Mouse (Mus musculus) bone marrow macrophage, adult 2 months (primary cell): ENCODE data around the gene Nr5a2.

Source experiments
- CTCF ChIP-seq: IDR thresholded peaks from 2 replicates; pipeline ENCODE4 v1.5.1; 2012; ENCODE audit warnings: low read depth, mild to moderate bottlenecking, low read length, moderate library complexity
- POLR2A ChIP-seq: IDR thresholded peaks from 2 replicates; pipeline ENCODE4 v1.6.1; 2012; ENCODE audit warnings: mild to moderate bottlenecking, low read depth, low read length, borderline replicate concordance

DNA sequence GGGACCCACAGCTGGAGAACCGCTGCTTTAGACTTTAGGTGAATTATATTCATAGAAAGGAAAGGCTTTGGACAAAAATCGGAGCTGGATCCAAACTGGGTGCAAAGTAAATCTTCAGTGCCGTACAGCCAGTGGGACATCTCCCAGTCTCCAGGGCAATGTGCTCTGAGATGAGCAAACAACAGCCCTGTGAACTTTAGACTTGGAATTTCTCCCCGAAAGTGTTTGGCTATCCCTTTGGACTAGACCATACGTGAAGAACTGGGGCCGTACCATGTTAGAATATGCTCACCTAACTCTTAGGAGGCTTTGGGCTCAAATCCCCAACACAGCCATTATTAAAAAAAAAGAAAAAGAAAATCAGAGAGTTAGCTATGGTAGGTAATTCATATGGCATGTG lies 30.5 kb downstream of the Nr5a2 start:
- no peak for TF ChIP-seq POLR2A
- no peak for TF ChIP-seq CTCF
